Mouse (Mus musculus): ENCODE measurements at regions not wholly inside any gene's neighbourhood (a gene's known extent, or its start where the extent isn't known, plus 50 kb on each side); places are given as distances from the start of the nearest gene placed in this dataset.

DNA sequence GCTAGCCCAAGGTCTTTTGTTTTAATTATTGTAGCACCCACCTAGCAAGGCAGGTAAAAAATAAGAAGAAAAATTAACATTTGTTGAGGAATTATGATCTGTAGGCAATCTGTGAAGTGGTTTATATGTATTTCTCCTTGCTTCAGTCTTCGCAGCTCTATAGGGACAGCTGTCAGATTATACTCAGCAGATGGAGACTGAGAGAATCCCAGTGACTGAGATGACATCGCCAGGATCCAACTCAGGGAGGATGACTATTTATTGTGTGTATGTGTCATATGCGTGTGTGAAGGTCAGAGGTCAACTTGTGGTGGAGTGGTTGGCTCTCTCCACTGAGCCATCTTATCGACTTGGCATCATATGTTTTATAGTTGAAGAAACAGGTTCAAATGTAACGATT, 362.0 kb upstream of the Chd6 start:
- peak; percentile 39 for DNase-seq (ENCODE audit: low read depth, low spot score)

DNA sequence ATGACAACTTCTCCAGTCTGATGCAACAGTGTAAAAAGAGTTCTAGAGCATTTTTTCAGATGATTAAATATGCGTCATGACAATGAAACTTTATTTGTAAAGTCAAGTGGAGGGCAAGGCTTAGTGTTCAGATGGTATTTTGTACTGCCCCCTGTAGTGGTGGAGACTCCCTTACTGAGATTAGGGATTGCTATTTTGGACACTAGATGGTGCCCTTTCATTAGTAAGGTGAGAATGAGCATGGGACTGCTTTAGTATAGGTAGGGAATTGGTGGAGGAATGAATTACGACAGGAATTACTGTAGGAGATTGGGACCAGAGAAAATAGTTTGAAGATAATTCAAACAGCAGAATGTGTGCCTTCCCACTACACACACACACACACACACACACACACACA, 361.1 kb upstream of the Chd6 start:
- DNase-seq (ENCODE audit: low read depth, low spot score): peak; percentile 42

DNA sequence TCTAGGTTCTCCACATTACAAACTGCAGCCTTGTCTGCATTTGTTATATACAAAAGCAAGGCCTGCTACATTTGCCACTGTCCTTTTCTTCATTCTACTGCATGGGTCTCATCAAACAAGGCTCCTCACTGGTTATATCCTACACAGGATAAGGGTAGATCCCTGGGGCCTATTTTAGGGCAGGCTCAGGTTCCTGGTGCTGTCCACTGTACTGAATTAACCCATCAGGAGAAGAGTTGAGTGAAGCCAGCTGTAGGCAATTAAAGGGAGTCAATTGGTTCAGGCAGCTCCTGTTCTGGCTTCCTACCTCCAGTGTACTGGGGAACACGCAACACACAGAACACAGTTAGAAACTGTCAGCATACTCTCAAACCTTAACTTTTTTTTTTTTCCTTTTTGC, 358.2 kb upstream of the Chd6 start:
- DNase-seq (ENCODE audit: low read depth, low spot score): no peak

DNA sequence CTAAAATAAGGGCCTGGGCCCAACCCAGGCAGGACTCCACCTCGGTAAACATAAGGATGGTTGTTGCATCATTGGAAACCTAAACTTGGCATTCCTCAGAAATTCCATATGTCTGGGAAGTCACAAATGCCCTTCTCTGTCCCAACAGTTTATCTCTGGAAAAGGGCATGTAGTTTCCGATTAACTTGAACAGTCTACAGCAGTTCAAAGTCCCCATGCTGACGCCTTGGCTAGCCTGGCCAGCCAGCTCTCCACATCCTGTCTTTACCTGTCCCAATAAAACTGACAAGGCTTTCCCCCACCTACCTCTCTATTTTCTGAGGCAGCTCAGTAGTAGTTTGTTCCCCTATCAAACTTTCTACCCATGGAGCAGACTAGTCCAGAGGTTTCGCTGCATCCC, 351.7 kb upstream of the Chd6 start:
- DNase-seq (ENCODE audit: low read depth, low spot score): no peak

DNA sequence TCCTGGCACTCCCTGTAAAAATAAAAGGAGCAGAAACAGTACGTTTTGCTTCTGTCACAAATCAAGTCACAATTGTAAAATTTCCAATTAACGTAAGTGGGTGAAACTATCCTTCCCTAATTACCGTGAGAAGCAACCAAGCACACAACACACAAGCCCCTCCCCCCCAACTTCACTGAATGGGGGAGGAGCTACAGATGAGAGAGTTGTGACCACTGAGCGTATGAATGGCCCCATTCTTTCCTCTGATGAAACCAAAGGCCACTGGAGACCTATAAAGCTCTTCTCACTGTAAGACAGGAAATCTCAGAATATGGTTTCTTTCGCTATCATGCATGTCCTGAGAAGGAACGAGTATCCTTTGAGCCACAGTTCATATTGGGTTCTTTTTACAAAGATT, 345.6 kb upstream of the Chd6 start:
- DNase-seq (ENCODE audit: low read depth, low spot score): no peak

DNA sequence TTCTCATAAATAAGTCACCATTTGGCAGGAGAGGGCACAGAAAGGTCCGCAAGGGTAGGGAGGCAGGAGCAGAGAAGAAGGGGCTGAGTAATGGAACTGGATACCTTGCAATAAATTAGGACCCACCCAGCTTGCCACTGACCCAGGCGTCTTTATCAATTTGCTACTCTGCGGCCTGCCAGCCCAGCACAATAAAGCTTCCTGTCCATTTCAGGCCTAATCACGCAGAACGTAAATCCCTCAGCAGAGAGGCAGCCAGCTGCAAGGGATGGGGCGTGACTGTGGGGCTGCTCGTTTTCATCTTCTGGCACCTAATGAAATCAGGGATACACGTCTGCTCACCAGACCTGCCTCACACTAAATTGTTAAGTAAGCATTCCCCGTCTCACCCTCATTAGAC, 324.9 kb upstream of the Chd6 start:
- DNase-seq (ENCODE audit: low read depth, low spot score): no peak

DNA sequence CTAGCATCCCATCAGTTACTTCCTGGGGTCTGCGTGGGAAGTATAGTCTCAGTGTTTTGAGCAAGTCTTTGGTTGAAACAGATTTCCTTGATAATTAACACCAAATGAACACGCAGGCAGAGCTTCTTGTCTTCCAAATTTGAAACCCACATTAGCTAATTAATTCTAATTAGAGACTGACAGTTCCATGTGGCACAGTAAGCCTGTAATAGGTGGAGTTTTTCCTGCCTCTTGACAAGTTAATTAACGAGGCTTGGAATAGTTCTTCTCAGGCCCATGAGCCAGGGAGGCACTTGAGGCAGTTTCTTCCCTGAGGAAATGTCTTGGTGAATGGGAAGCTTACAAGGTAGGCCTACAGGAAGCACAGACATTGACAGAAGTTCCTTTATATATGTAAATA, 320.4 kb upstream of the Chd6 start:
- no peak for DNase-seq (ENCODE audit: low read depth, low spot score)

DNA sequence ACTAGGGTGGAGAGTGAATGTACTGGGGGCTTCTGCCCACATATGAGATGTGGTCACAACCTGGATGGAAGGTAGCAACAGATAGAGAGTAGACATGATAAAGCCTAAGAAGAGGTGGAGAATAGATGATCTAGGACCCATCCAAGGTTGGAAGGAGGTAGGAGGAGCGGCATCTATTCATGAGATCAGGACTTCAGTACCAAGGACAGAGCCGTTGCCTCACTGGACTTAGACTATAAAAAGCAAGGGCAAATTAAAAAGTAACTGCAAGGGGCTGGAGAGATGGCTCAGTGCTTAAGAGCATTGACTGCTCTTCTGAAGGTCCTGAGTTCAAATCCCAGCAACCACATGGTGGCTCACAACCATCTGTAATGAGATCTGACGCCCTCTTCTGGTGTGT, 316.7 kb upstream of the Chd6 start:
- no peak for DNase-seq (ENCODE audit: low read depth, low spot score)

DNA sequence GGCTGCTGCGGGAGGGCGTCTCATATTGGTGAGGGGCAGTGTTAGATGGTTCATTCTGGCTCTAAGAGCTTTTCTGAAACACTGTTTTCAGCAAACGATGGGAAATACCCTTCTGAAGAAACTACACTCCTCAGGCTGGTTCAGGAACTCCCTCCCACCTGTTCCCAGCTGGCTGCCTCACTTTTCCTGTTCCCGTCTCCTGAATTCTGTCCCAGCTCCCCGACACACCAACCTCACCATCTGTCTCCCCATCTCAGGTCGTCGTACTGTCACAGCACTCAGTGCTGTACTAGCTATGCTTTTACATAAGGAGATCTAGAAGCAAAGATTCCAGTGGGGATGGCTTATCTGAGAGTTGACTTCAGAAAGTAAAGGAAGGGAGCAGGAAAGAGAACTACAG, 309.2 kb upstream of the Chd6 start:
- DNase-seq (ENCODE audit: low read depth, low spot score): no peak

DNA sequence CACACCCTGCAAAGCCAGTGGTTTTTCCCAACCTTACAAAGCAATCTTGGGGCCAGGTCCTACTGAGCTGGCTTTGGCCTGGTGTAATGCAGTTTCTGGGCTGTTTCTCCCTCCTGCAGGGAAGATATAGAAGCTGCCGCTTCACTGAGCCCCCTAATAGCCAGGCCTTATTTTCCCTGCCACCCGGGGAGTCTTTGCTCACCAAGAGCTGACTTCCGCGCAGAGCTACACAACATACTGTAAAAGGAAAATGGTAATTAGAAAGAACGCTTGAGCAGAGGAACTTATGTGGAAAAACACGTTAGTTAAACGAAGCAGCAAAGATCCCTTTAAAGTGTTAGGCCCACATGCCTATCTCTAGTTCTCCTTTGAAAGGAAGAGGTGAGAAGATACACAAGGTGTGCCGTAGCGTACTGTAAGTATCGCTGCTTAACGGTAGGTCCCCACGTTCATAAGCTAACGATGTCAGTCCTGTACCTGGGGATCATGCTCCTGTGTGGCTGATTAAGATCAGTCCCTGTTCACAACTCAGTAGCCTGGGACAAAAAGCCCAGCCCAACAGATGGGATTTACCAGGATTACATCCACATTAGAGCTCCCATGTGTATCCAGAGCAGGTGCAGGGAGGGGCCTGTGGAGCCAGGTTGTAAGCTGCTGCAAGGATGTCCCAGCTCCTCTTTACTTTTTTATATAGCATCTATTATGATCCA, 307.5 kb upstream of the Chd6 start:
- DNase-seq (ENCODE audit: low read depth, low spot score): no peak

DNA sequence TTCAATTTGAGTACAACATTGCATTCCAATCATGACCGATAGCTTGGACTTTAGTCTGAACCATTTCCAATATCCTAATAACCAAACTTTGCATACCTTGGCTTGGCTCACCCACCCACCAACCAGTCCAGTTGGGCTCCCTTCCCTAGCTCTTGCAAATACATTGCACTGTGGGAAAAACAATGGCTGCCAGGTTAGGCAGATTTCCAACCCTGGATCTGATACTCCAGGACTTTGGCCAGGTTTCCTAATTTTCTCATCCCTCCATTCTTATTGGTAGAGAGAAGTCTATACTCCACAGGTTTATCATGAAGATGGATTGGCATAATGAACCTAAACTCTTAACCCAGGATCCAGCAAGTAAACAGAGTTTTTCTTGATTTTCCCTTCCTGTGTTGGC, 299.4 kb upstream of the Chd6 start:
- no peak for DNase-seq (ENCODE audit: low read depth, low spot score)

DNA sequence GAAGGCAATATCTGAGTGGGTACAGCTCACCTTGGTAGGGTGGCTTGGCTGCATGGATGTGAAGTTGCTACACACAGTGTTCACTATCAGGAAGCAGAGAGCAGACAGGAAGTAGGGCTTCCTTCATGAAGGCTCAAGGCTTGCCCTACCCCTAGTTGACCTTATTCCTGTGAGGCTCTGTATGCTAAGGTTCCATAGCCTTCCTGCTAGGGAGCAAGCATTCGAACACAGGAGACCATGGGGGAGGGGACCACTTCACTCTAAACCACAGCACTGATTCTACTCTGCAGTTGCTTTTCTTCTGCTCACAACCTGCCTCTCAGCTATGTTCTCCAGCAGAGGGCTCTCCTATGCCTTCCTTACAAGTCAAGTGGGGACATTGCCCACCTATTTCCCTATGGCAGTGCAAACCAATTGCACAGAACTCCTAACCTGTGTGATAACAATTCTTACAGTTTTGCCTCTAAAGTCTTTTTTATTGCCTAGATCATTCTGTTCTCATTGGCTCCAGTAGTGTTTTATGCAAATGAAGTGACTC, 297.0 kb upstream of the Chd6 start:
- no peak for DNase-seq (ENCODE audit: low read depth, low spot score)

DNA sequence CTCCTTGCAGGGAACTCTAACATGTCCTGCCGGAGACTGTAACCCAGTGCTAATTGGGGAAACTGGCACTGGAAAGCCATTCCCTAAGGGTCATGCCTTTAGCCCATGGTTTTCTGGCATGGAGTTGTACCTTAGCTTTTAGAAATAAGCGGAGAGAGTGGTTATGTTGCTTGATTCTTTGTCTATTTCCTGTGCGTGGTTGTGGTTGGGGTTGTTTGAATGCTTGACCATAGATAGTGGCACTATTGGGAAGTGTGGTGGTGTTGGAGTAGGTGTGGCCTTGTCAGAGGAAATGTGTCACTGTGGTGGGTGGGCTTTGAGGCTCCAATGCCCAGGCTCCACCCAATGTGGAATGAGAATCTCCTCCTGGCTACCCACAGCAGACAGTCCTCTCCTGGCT, 289.2 kb upstream of the Chd6 start:
- no peak for DNase-seq (ENCODE audit: low read depth, low spot score)

DNA sequence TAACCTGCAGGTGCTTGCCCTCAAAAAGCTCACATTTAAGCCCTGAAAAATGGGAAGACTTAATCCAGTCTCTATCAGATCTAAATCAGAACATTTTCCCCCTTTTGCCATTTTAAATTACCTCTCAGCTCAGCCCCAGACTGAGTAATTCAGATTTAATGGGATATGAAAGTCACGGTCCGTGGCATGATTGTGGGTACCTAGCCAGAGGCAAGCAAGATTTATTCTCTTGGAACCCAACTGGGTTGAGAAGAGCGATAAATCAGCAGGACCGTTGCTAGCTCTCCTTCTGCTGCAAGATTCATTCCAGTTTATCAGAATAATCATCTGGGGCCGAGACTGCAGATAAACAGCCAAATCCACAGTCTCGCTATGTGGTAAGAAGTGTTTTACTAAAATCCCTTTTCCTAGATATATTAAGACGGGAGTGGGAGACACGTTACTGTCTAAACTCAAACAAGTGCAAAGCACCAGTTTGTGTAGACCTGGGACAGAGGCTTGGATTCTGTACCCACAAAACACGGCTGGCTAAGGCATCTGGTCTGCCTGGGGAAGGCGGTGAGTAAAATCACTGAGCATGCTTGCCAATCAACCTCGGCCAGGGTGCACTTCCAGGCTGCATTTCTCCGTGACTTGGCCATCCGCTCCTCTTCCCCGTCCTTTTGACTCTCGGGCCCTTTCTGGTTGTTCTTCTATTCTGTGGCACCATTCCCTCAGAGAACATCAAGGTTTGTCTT, 282.2 kb upstream of the Chd6 start:
- DNase-seq (ENCODE audit: low read depth, low spot score): no peak

DNA sequence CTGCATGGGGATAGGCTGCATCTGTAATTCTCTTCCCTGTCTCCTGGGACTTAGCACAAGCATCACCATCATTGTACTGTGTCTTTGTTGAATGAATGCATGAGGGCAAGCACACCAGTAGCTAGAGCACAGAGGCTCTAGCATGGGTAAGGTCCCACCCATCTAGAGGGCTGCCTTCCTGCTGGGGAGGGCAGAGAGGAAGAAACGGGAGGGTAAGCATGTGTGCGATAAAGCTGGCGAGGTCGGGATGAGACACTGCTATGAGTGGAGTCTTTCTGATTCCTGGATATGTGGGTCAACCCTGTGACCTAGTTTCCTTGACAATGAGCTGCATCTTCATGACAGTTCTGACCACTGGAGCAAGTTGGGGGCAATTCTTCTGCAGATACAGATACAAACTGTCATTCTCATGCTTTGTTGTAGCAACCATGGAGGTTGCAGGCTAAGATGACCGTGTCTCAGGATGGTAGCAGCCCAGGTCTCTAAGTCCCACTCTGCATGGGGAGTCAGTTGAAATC, 280.5 kb upstream of the Chd6 start:
- DNase-seq (ENCODE audit: low read depth, low spot score): no peak

DNA sequence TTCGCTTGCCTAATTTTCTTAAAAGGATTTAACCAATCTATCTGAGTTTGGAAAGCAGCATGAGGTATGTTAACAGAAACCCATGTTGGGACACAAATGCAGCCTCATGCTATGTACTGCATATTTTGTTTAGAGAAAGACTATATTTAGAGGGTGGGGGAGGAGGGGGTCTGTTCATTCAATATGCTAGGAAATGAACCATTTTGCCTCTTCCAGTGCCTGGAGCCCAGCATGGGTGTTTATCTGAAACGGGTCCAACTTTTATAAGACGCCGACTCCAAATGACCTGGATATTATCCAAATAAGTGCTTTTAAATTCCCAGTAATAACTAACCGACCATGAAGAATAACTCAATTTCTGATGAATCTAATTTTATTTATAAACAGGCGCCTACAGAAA, 278.2 kb upstream of the Chd6 start:
- no peak for DNase-seq (ENCODE audit: low read depth, low spot score)

DNA sequence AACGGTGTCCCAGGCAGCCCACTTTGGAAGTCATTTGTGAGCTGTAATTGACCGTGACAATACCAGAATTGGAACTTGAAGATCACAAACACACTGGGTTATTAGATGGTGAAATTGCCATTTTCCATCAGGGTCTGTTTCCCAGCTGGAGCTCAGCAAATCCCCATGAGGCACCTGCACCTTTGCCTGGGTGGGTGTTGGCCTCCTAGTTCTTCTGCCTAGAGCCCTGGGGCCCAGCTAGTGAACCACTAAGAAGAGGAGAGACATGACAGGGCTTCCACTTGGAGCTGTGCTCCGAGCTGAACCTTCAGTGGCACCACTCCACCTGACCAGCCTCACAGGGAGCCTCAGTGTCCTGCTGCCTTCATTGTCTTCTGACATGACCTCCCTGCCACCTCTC, 273.5 kb upstream of the Chd6 start:
- no peak for DNase-seq (ENCODE audit: low read depth, low spot score)

DNA sequence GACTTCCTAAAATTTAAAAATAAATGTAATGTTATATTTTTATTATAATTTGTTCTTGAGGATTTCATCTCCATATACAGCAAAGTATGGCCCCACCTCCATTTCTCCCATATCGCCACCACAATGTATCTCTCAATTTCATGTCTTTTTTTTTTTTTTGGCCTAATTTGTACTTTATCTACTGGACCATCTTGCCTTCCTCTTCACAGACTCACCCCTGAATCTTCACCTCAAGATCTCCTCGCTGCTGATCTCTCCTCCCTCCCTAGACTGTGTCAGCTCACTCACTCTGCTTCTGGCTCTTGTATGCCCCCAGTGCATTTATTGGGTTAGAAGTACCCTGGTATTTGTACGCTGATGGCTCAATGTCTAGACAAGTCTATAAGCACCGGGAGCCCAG, 269.4 kb upstream of the Chd6 start:
- DNase-seq (ENCODE audit: low read depth, low spot score): no peak

DNA sequence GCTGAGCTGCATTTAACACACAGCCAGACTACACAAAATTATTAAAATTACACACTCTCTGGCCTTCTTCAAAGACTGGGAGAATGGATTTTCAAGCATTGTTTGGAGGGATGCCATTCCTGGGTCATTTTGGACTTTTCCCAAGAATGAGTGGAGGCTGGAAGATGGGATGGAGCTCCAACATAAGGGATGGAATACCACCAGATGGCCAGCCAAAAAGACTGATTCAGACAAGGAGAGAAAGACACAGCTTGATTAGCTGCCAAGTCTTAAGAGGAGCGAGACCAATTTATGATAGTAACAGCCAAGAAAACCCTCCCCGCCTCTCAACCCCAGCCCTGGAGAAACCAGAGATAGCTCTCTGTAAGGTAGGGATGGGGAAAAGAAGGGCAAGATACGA, 253.4 kb upstream of the Chd6 start:
- peak; percentile 59 for DNase-seq (ENCODE audit: low read depth, low spot score)

DNA sequence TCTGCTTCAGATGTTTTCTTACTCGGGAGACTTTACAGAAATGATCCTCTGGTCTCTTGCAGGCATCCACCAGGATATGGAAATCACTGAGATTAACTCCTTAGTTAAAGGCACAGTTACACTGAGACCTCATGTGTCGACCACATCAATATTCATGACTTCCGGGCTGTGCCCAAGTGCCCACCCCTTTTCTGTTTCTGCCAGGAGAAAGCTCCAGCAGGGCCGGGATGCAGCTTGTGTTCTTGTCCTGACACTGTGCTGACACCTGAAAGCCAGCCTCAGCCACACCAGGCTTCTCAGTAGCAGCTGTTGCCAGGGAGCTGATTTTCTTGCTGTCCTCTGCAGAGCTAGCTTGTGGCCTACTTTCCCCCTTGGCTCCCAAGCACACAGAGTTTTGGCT, 240.2 kb upstream of the Chd6 start:
- DNase-seq (ENCODE audit: low read depth, low spot score): no peak

DNA sequence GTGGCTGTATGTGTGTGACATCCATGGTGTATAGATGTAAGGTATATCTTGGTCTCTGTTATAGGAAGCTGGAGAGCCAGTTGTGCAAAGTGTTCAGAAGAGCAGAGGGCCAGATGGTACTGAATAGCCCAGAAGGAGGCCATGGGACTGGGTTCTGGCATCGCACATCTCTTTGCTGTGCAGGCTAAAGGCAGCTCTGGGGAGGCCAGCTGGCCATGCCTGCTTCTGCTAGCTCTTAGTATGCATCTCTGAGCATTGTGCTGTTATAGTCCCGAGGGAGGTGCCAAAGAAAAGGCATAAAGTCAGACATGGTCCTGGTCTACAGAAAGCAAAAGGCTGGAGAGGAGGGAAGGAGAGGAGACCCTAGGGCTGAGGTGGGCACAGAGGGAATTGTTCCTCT, 235.1 kb upstream of the Chd6 start:
- DNase-seq (ENCODE audit: low read depth, low spot score): no peak

DNA sequence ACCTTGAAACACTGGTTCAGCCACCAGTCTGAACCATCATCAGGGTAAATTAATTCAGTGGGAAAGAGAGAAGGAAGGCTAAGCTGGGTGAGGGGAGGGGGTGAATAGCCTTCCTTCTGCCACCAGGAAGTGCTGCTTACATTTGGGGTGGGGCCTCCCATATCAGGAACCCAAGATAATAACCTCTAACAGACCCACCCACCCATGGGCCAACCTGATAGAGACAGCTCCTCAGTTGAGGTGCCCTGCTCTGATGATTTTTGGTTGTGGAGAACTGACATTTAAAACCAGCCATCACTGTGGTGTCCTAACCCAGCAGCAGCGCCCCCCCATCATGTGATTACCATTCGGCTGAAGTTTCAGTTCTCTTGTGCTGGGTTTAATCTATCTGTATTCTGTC, 233.8 kb upstream of the Chd6 start:
- DNase-seq (ENCODE audit: low read depth, low spot score): no peak

DNA sequence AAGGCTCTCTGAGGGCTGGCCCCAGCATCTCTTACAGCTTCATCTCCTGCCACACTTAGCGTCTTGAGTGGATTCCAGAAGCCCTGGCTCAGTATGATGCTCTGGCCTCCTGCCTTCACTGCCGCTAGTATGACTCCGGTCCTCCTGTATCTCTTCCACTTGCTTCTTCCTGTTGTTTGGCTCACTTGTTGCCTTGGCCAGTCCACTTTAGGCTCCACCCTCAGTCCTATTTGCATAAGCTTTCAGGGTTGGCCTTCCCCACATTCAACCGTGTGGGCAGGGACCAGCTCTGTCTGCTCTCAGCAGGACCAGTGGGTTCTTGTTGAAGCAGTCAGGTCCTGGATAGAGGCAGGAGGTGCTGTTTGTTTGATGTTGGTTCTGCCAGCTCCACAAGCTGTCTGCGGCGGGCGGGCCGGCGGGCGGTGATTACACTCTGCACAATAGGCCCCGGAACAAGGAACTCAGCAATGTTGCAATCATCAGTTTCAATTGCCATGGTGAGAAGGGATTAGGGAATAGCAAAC, 232.6 kb upstream of the Chd6 start:
- no peak for DNase-seq (ENCODE audit: low read depth, low spot score)

Data from brain, embryonic 18.5 days (tissue).